Mouse (Mus musculus) embryonic facial prominence, embryonic 13.5 days (tissue): ENCODE measurements around the gene 4930548H24Rik. TPM values are rescaled to one million over a fixed set of nuclear protein-coding genes. Genes with fewer than 3 reads are reported as not detected.
A peak's percentile ranks its signal among the peaks of the same experiment; 100 is the strongest.

Experiments
- ATAC-seq: fragments of 200-750 bp; cut with Nextera tagmentation; 2 replicates; pipeline ENCODE4 v1.8.0; 2017; ENCODE audit warnings: low read depth; ENCODE audit not compliant: insufficient number of reproducible peaks, insufficient read depth, low FRiP score, low TSS enrichment
- H3K27ac ChIP-seq: fragments of 300-500 bp; sonication (generic); 2 replicates; pipeline ENCODE4 v1.5.1; 2015; ENCODE audit warnings: moderate library complexity, mild to moderate bottlenecking, inconsistent platforms
- H3K27me3 ChIP-seq: fragments of 300-500 bp; sonication (generic); 2 replicates; pipeline ENCODE4 v1.6.1; 2015; ENCODE audit warnings: mild to moderate bottlenecking, inconsistent platforms
- H3K36me3 ChIP-seq: fragments of 300-500 bp; sonication (generic); 2 replicates; pipeline ENCODE4 v1.6.1; 2015; ENCODE audit warnings: mild to moderate bottlenecking, inconsistent platforms
- H3K4me1 ChIP-seq: fragments of 300-500 bp; sonication (generic); 2 replicates; pipeline ENCODE4 v1.6.1; 2015; ENCODE audit warnings: inconsistent platforms
- H3K4me2 ChIP-seq: fragments of 300-500 bp; sonication (generic); 2 replicates; pipeline ENCODE4 v1.6.1; 2015; ENCODE audit warnings: moderate library complexity, mild to moderate bottlenecking, inconsistent platforms
- H3K4me3 ChIP-seq: fragments of 300-500 bp; sonication (generic); 2 replicates; pipeline ENCODE4 v1.5.1; 2015; ENCODE audit warnings: mild to moderate bottlenecking, inconsistent platforms
- H3K9ac ChIP-seq: fragments of 300-500 bp; sonication (generic); 2 replicates; pipeline ENCODE4 v1.6.1; 2015; ENCODE audit warnings: mild to moderate bottlenecking, inconsistent platforms
- H3K9me3 ChIP-seq: fragments of 300-500 bp; sonication (generic); 2 replicates; pipeline ENCODE4 v1.6.1; 2016; ENCODE audit warnings: inconsistent platforms
- WGBS: fragments of 180-500 bp; shearing (Covaris S2); methylation state at CpG from one replicate; pipeline ENCODE4 v1.1.7; 2015; ENCODE audit warnings: mixed read lengths; 5-methylcytosine and 5-hydroxymethylcytosine counted together
- polyA plus RNA-seq: library from polyadenylated mRNA; unstranded; fragments of >200 nt; fragmentation: Nextera tagmentation; extraction: Ambion mirVana; gene quantifications from 2 replicates; pipeline ENCODE4 v1.2.1, GENCODE M21; 2015

Gene 4930548H24Rik
- not detected in 2 replicates for polyA plus RNA-seq

- no peak within 1 kb of the TSS for H3K9ac ChIP-seq
- H3K4me3 ChIP-seq: no peak within 1 kb of the TSS
- H3K4me1 ChIP-seq: no peaks in the 10 kb centered on the region
- no peak within 1 kb of the TSS for H3K4me2 ChIP-seq
- peaks cover 32% of the 10 kb centered on the region for H3K36me3 ChIP-seq
- H3K27ac ChIP-seq: no peak within 1 kb of the TSS
- no peaks in the 10 kb centered on the region for H3K27me3 ChIP-seq
- 89% methylated on average over 3 of the region's 3 CpGs for WGBS
- no peak for ATAC-seq
- no peaks in the 10 kb centered on the region for H3K9me3 ChIP-seq
Observed at GRCm38 (mm10) chr5:31485440-31485839, at the start of gene 4930548H24Rik. 4930548H24Rik (plus strand) TSS chr5:31485740.

- WGBS: 95% methylated on average over 2 of the region's 2 CpGs
- Histone ChIP-seq H3K4me2 (peak overlapping the region; percentile 87), H3K9me3 (no peaks in the 10 kb centered on the region), H3K27me3 (no peaks in the 10 kb centered on the region), H3K4me1 (peaks cover 13% of the 10 kb centered on the region), H3K4me3 (no peak overlapping the region), H3K36me3 (0 out of 2 replicates have a peak, but pooled peaks cover 2% of the 10 kb centered on the region), H3K27ac (no peak overlapping the region), H3K9ac (no peak overlapping the region)
- no peak for ATAC-seq
Observed at GRCm38 (mm10) chr5:31451336-31451735, 34.2 kb upstream of the 4930548H24Rik start.

- Histone ChIP-seq H3K4me2 (peak within 1 kb of the TSS; percentile 87), H3K9me3 (no peaks in the 10 kb centered on the region), H3K4me3 (peak within 1 kb of the TSS; percentile 55), H3K9ac (peak within 1 kb of the TSS; percentile 83), H3K27ac (peak within 1 kb of the TSS; percentile 60; the same call in 1 of the 2 replicates), H3K4me1 (peaks cover 13% of the 10 kb centered on the region), H3K36me3 (0 out of 2 replicates have a peak, but pooled peaks cover 2% of the 10 kb centered on the region), H3K27me3 (no peaks in the 10 kb centered on the region)
- peak; percentile 96 for ATAC-seq
- 6% methylated on average over 23 of the region's 23 CpGs for WGBS
Observed at GRCm38 (mm10) chr5:31451878-31452561, 33.5 kb upstream of the 4930548H24Rik start, which contains the start of gene Zfp512. Zfp512 (plus strand) TSS chr5:31452431.

- H3K4me1 ChIP-seq: peaks cover 13% of the 10 kb centered on the region
- peaks cover 2% of the 10 kb centered on the region; the same call in 1 of the 2 replicates for H3K36me3 ChIP-seq
- no peaks in the 10 kb centered on the region for H3K27me3 ChIP-seq
- peak overlapping the region; percentile 55 for H3K4me3 ChIP-seq
- under 1% methylated on average over 11 of the region's 11 CpGs for WGBS
- no peak for ATAC-seq
- H3K4me2 ChIP-seq: peak overlapping the region; percentile 87
- H3K27ac ChIP-seq: peak overlapping the region; percentile 60; the same call in 1 of the 2 replicates
- no peaks in the 10 kb centered on the region for H3K9me3 ChIP-seq
- peak overlapping the region; percentile 83 for H3K9ac ChIP-seq
Observed at GRCm38 (mm10) chr5:31452562-31452878, 33.0 kb upstream of the 4930548H24Rik start.

- Histone ChIP-seq H3K9ac (peak overlapping the region; percentile 83), H3K36me3 (peaks cover 2% of the 10 kb centered on the region; the same call in 1 of the 2 replicates), H3K4me1 (peaks cover 13% of the 10 kb centered on the region), H3K27ac (0 out of 2 replicates have a peak overlapping the region, but pooled peaks have one; percentile 28), H3K4me2 (peak overlapping the region; percentile 87), H3K9me3 (no peaks in the 10 kb centered on the region), H3K27me3 (no peaks in the 10 kb centered on the region), H3K4me3 (peak overlapping the region; percentile 55)
- ATAC-seq: no peak
- 12% methylated on average over 7 of the region's 7 CpGs for WGBS
Observed at GRCm38 (mm10) chr5:31452886-31453410, 32.6 kb upstream of the 4930548H24Rik start.

- H3K4me2 ChIP-seq: no peak overlapping the region
- no peaks in the 10 kb centered on the region for H3K27me3 ChIP-seq
- H3K9me3 ChIP-seq: 0 out of 2 replicates have a peak, but pooled peaks cover 3% of the 10 kb centered on the region
- peaks cover 72% of the 10 kb centered on the region for H3K36me3 ChIP-seq
- no peak overlapping the region for H3K4me3 ChIP-seq
- no peak overlapping the region for H3K27ac ChIP-seq
- WGBS: 99% methylated on average over 3 of the region's 3 CpGs
- H3K4me1 ChIP-seq: no peaks in the 10 kb centered on the region
- ATAC-seq: no peak
- no peak overlapping the region for H3K9ac ChIP-seq
Observed at GRCm38 (mm10) chr5:31467798-31468197, 17.7 kb upstream of the 4930548H24Rik start.

GRCm38 (mm10) chr5:31469711-31470110, 15.8 kb upstream of the 4930548H24Rik start:
- H3K4me3 ChIP-seq: no peak overlapping the region
- no peaks in the 10 kb centered on the region for H3K4me1 ChIP-seq
- 0 out of 2 replicates have a peak, but pooled peaks cover 3% of the 10 kb centered on the region for H3K9me3 ChIP-seq
- WGBS: 91% methylated on average over 6 of the region's 6 CpGs
- H3K9ac ChIP-seq: no peak overlapping the region
- peaks cover 91% of the 10 kb centered on the region for H3K36me3 ChIP-seq
- H3K27ac ChIP-seq: no peak overlapping the region
- ATAC-seq: no peak
- no peak overlapping the region for H3K4me2 ChIP-seq
- H3K27me3 ChIP-seq: no peaks in the 10 kb centered on the region

GRCm38 (mm10) chr5:31470334-31470733, 15.2 kb upstream of the 4930548H24Rik start:
- 65% methylated on average over 7 of the region's 7 CpGs for WGBS
- no peak for ATAC-seq
- H3K9ac ChIP-seq: no peak overlapping the region

GRCm38 (mm10) chr5:31480536-31480935, 5.0 kb upstream of the 4930548H24Rik start:
- no peak overlapping the region for H3K4me3 ChIP-seq
- H3K36me3 ChIP-seq: peaks cover 79% of the 10 kb centered on the region
- H3K27me3 ChIP-seq: no peaks in the 10 kb centered on the region
- no peaks in the 10 kb centered on the region for H3K4me1 ChIP-seq
- no peak for ATAC-seq
- WGBS: 90% methylated on average over 4 of the region's 4 CpGs
- no peaks in the 10 kb centered on the region for H3K9me3 ChIP-seq
- H3K27ac ChIP-seq: no peak overlapping the region
- H3K4me2 ChIP-seq: no peak overlapping the region
- no peak overlapping the region for H3K9ac ChIP-seq

More at GRCm38 (mm10) chr5:31470334-31470733, 15.2 kb upstream of the 4930548H24Rik start:
- Histone ChIP-seq H3K27ac (no peak overlapping the region), H3K36me3 (peaks cover 93% of the 10 kb centered on the region), H3K4me2 (no peak overlapping the region), H3K4me3 (no peak overlapping the region), H3K4me1 (no peaks in the 10 kb centered on the region), H3K27me3 (no peaks in the 10 kb centered on the region), H3K9me3 (0 out of 2 replicates have a peak, but pooled peaks cover 3% of the 10 kb centered on the region)

GRCm38 (mm10) chr5:31487889-31488288, 2.3 kb downstream of the 4930548H24Rik start:
- ATAC-seq: no peak
- Histone ChIP-seq H3K4me3 (no peak overlapping the region), H3K36me3 (peaks cover 10% of the 10 kb centered on the region), H3K27me3 (no peaks in the 10 kb centered on the region), H3K9me3 (no peaks in the 10 kb centered on the region), H3K27ac (no peak overlapping the region), H3K4me2 (no peak overlapping the region), H3K4me1 (no peaks in the 10 kb centered on the region), H3K9ac (no peak overlapping the region)
- 96% methylated on average over 3 of the region's 3 CpGs for WGBS

GRCm38 (mm10) chr5:31489116-31489769, 3.7 kb downstream of the 4930548H24Rik start:
- WGBS: 60% methylated on average over 7 of the region's 7 CpGs
- no peak overlapping the region for H3K4me2 ChIP-seq
- H3K27ac ChIP-seq: no peak overlapping the region
- no peaks in the 10 kb centered on the region for H3K27me3 ChIP-seq
- H3K4me3 ChIP-seq: no peak overlapping the region
- no peaks in the 10 kb centered on the region for H3K9me3 ChIP-seq
- no peak for ATAC-seq
- peaks cover 4% of the 10 kb centered on the region for H3K36me3 ChIP-seq
- H3K4me1 ChIP-seq: no peaks in the 10 kb centered on the region
- no peak overlapping the region for H3K9ac ChIP-seq
